Mouse (Mus musculus): ENCODE results near the gene Anks1b. TPM values are rescaled to one million over a fixed set of nuclear protein-coding genes. Genes with fewer than 3 reads are reported as not detected.
A peak's percentile ranks its signal among the peaks of the same experiment; 100 is the strongest.

Gene Anks1b
- polyA plus RNA-seq, 1 experiment from 2014 or later: 52.2 TPM

DNA sequence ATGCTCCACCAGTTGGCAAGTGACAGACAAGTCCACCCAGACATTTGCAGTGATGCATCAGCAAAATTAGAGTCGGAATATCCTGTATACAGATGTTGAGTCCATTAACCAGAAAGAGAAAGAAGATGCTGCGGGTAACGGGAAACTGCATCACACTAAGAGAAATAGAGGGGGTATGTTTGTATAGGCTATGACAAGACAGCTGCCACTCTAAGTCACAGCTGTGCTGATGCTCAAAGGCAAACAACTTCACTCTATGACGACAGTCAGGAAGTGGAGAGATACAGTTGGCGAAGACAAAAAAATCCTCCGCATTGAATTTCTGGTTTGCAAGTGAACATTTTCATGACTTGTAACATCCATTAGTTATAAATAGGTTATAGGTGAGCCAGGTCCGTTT lies 897.7 kb downstream of the Anks1b start:
- Histone ChIP-seq H3K9ac (no peak overlapping the region), H3K27me3 (no peaks in the 10 kb centered on the region), H3K4me1 (replicated peaks) (peaks cover 32% of the 10 kb centered on the region), H3K4me2 (peak overlapping the region; percentile 32), H3K27ac (peak overlapping the region; percentile 66), H3K36me3 (no peaks in the 10 kb centered on the region), H3K9me3 (no peaks in the 10 kb centered on the region), H3K4me3 (no peak overlapping the region)
- ATAC-seq (ENCODE audit: low FRiP score): peak; percentile 44; the same call in 1 of the 2 replicates
- WGBS: 45% methylated on average over 7 of the region's 7 CpGs

DNA sequence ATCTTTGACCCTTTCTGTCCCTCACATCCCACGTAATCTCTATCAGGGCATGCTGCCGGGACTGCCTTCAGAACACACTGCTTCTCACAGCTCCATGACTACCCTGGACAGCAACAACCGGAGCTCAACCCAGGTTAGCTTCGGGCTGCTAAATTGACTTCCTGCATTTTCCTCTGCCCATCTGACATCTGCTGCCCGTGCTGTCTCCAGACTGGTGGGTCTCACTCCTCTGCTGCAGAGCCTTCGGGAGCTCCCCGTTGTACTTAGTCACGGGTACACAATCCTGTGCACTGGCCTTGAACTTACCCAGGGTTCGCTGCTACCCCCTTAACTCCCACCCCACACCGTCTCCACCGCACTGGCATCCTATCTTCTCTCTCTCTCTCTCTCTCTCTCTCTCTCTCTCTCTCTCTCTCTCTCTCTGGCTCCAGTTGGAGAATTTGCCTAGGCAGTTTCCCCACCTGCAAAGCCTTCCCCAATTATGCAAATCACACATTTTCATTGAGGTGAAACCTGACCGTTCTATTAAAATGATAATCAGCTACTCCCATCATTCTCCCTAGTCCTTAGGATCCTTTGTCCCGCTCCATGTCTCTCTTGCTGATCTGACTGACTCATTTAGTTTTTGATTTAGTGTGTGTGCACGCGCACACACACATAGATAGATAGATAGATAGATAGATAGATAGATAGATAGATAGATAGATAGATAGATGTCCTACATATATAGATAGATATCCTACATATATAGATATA lies 898.3 kb downstream of the Anks1b start:
- no peak overlapping the region for H3K4me3 ChIP-seq
- no peaks in the 10 kb centered on the region for H3K27me3 ChIP-seq
- 4% methylated on average over 15 of the region's 15 CpGs for WGBS
- peaks cover 32% of the 10 kb centered on the region for H3K4me1 ChIP-seq (replicated peaks)
- ATAC-seq (ENCODE audit: low FRiP score): peak; percentile 72
- no peaks in the 10 kb centered on the region for H3K36me3 ChIP-seq
- H3K9me3 ChIP-seq: no peaks in the 10 kb centered on the region
- peak overlapping the region; percentile 32 for H3K4me2 ChIP-seq
- H3K27ac ChIP-seq: peak overlapping the region; percentile 66
- peak overlapping the region; percentile 21; the same call in 1 of the 2 replicates for H3K9ac ChIP-seq

DNA sequence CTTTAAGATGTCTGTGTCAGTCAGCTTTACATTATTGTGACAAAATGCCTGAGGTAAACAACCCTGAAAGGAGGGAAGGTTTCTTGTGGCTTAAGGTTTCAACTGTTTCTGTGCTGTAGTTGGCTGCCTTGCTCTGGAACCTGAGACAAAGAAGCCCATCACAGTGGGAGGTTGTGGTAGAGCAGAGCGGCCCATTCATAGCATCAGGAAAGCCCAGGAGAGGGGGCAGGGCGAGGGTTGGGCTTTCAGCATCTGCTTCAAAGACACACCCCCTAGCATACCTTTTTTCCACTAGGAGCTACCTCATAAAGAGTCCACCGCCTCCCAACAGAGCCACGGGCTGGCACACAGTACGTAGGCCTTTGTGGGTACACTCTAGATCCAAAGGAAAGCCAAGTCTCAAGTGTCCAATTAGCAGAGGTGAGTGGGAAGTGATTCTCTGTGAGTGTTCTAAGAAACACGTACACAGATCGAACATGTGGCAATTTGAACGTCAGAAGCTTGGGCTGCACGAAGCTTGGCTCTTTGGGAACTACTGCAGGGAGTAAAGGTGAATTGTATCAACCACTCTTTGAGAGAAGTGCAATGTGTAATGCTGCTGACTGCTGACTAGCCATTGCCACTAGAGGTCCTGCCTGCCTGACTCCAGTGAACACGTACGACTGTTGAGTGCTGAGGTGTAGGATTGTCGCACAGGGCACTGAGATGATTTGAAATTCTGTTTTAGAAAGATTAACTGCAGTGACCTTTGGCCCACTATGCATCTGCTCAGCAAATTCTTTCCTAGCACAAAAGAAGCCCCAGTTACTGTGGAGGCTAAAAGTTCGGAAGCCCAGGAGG lies 906.5 kb downstream of the Anks1b start:
- Histone ChIP-seq H3K4me2 (no peak overlapping the region), H3K27me3 (no peaks in the 10 kb centered on the region), H3K36me3 (no peaks in the 10 kb centered on the region), H3K4me1 (replicated peaks) (no peaks in the 10 kb centered on the region), H3K9ac (no peak overlapping the region), H3K4me3 (no peak overlapping the region), H3K9me3 (no peaks in the 10 kb centered on the region), H3K27ac (no peak overlapping the region)
- no peak for ATAC-seq (ENCODE audit: low FRiP score)
- 54% methylated on average over 13 of the region's 13 CpGs for WGBS

DNA sequence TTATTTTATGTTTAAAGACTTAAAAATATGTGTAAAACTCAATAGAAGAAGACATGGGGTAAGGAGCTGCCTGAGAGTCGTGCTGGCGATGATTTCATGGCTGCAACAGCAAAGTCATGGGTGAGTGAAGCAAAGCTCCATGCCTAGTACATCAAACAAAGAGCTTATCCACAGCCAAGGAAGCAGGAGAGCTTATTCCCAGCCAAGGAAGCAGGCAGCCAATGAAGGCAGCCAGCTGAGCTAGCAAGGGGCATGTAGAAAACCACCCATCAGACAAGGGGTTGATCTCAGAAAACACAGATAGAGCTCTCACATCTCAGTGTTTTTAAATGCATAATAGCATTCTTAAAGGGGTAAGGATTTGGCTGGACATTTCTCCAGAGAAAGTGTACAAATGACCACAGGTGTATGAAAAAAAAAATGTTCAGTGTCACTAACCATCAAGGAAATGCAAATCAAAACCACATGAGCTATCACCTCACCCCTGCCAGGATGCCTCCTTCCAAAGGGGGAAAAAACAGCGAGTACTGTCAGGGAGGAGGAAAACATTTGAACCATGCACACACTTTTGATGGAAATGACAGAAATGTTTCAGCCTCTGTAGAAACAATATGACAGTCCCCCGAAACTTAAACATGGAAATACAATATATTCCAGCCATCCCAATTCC lies 911.8 kb downstream of the Anks1b start:
- Histone ChIP-seq H3K4me1 (replicated peaks) (no peaks in the 10 kb centered on the region), H3K4me3 (no peak overlapping the region), H3K9ac (no peak overlapping the region), H3K4me2 (no peak overlapping the region), H3K36me3 (no peaks in the 10 kb centered on the region), H3K27me3 (no peaks in the 10 kb centered on the region), H3K27ac (no peak overlapping the region), H3K9me3 (no peaks in the 10 kb centered on the region)
- WGBS: 74% methylated on average over 4 of the region's 4 CpGs
- ATAC-seq (ENCODE audit: low FRiP score): no peak

DNA sequence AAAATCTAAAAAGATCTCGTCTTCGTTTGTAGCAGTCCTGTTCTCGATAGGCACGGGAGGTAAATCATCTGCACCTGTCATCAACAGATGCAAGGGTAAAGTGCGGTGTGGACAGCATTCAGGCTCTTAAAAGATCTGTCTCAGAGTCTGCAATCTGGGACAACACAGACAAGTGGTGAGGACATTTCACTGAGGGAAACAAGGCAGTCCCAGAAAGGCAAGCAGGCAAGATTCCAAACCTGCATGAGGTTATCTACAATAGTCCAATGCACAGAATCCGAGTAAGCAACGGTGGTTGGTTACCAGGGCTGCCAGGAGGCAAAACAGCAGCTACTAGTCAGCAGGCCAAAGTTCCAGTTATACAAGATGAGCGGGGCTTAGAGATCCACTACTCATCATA lies 912.4 kb downstream of the Anks1b start:
- WGBS: 89% methylated on average over 8 of the region's 8 CpGs
- H3K36me3 ChIP-seq: no peaks in the 10 kb centered on the region
- H3K4me3 ChIP-seq: no peak overlapping the region

DNA sequence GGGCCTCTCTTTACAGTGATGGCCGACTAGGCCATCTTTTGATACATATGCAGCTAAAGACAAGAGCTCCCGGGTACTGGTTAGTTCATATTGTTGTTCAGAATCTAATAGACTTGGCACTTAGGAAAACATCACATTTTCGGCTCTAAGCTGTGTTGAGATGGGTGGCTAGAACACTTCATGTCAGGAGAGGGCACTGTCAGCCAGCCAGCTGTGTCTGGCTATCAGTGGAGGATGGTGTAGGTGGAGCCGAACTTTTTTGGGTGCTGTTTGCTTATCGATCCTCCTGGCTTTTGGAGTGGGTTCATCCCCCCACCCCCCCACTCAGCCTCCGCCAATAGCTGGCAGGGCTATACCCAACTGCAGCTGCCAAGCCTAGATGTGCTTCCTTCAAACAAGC lies 929.8 kb downstream of the Anks1b start:
- Histone ChIP-seq H3K27me3 (no peaks in the 10 kb centered on the region), H3K4me2 (no peak overlapping the region), H3K4me3 (no peak overlapping the region), H3K36me3 (no peaks in the 10 kb centered on the region), H3K9ac (no peak overlapping the region), H3K4me1 (replicated peaks) (no peaks in the 10 kb centered on the region; the same call in 1 of the 2 replicates), H3K27ac (no peak overlapping the region), H3K9me3 (no peaks in the 10 kb centered on the region)
- 49% methylated on average over 6 of the region's 6 CpGs for WGBS
- ATAC-seq (ENCODE audit: low FRiP score): no peak

More for the DNA sequence above, 912.4 kb downstream of the Anks1b start:
- Histone ChIP-seq H3K9ac (no peak overlapping the region), H3K27ac (no peak overlapping the region), H3K4me2 (no peak overlapping the region), H3K27me3 (no peaks in the 10 kb centered on the region), H3K4me1 (replicated peaks) (no peaks in the 10 kb centered on the region), H3K9me3 (no peaks in the 10 kb centered on the region)
- ATAC-seq (ENCODE audit: low FRiP score): no peak

DNA sequence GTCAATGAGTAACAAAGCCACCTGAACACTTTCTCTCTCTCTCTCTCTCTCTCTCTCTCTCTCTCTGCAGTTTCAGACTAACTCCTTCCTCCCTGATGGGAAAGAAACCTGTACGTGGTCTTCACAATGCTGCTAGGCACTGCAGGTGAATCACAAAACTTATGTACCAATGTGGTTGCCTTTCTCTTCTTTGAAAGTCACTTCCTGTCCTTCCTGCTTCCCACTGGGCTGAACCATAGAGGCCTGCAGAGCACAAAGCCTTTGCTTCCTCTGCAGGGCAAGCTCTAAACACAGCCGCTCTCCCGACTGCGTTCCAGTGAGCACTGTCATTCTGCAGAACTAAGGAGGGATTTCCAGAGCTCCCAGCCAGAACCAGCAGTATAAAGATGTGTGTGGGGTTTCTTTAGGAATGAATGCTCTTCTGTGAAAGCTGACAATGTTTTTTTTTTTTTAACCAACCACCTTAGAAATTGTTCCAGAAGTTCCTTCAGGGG lies 931.3 kb downstream of the Anks1b start:
- Histone ChIP-seq H3K4me2 (no peak overlapping the region), H3K4me1 (replicated peaks) (no peaks in the 10 kb centered on the region; the same call in none of the 2 replicates), H3K9me3 (no peaks in the 10 kb centered on the region), H3K9ac (no peak overlapping the region), H3K36me3 (no peaks in the 10 kb centered on the region), H3K27ac (no peak overlapping the region), H3K4me3 (no peak overlapping the region), H3K27me3 (no peaks in the 10 kb centered on the region)
- no peak for ATAC-seq (ENCODE audit: low FRiP score)
- WGBS: 10% methylated on average over 4 of the region's 4 CpGs

DNA sequence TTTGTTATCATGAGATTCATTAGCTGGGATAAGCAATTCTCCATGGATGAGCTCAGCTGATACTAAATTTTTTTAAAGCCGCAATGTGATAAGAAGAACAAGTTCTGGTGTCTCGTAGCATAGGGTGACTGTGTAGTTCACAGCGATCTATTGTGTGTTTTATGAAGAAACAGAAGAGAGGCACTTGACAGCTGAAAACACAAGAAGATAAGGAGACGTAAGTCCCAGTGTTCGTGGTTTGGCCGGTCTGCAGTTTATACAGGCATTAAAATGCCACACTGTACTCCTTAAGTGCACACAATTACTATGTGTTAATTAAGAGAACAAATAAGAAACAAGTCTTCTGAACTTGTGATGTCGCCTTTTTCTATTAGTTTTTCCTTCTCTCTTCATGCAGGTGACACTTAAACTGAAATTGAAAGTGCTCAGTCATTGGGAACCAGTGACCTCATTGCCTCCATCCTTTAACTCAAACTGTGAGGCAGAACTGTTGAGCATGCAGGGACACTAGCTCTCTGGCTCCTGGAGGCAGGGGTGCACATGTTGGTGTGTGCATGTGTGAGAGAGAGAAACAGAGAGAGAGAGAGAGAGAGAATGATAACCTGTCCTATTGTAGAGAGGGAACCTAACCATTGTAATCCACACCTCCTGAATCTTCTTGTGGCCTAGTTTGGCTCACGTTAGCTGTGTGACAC lies 935.5 kb downstream of the Anks1b start:
- Histone ChIP-seq H3K27ac (no peak overlapping the region), H3K9ac (no peak overlapping the region), H3K27me3 (no peaks in the 10 kb centered on the region), H3K9me3 (no peaks in the 10 kb centered on the region), H3K36me3 (no peaks in the 10 kb centered on the region), H3K4me2 (no peak overlapping the region), H3K4me3 (no peak overlapping the region), H3K4me1 (replicated peaks) (peaks cover 18% of the 10 kb centered on the region)
- WGBS: 83% methylated on average over 8 of the region's 8 CpGs
- no peak for ATAC-seq (ENCODE audit: low FRiP score)

DNA sequence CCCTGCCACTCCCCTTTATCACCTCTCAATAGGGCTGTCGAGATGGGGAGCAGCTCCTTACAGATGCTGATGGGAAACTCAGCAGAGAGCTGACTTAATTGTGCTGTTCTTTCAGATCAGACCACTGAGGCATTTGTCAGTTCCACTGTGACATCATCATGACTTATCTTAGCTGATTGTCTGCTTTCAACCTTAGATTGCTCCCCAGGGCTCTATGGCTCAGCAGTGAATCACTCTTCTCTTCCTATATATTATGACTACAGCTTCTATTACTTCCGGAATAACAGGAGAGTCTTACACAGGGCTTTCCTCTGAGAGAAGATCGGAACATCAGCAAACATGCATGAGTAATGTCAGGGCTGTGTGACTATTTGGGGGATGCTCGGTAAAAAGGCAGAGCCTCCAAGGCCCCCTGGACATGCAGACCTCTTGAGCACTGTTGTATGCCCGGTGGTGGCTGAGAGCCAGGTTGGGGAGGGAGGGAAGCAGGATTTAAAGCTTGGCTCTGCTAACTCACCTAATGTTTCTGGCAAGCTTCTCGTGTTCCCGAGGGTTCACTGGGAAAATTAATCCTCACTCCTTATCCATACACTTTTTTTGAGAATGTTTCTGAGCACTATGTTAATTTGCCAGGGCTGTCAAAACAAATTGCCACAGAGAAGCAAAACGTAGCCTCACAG lies 936.7 kb downstream of the Anks1b start:
- 22% methylated on average over 8 of the region's 8 CpGs for WGBS
- Histone ChIP-seq H3K27ac (no peak overlapping the region), H3K27me3 (no peaks in the 10 kb centered on the region), H3K4me3 (no peak overlapping the region), H3K9me3 (no peaks in the 10 kb centered on the region), H3K4me2 (no peak overlapping the region), H3K36me3 (no peaks in the 10 kb centered on the region), H3K4me1 (replicated peaks) (peaks cover 27% of the 10 kb centered on the region), H3K9ac (no peak overlapping the region)
- ATAC-seq (ENCODE audit: low FRiP score): no peak

DNA sequence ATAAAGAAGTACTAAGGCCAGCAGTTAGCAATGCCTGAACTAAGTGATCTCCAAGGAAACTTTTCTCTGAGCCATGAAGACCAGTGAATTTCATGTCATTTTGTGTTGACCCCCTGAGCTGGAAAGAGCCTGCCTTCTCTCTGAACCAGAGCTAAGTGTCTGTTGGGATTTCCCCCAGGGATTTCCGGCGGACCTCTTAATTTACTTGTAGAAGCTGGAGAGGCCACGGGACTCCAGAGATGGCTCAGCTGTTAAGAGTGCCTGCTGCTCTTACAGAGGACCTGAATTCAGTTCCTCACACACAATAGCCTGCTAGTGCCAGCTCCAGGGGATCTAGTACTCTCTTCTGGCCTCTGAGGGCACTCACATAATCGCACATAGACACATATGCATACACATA lies 938.1 kb downstream of the Anks1b start:
- 56% methylated on average over 4 of the region's 4 CpGs for WGBS

DNA sequence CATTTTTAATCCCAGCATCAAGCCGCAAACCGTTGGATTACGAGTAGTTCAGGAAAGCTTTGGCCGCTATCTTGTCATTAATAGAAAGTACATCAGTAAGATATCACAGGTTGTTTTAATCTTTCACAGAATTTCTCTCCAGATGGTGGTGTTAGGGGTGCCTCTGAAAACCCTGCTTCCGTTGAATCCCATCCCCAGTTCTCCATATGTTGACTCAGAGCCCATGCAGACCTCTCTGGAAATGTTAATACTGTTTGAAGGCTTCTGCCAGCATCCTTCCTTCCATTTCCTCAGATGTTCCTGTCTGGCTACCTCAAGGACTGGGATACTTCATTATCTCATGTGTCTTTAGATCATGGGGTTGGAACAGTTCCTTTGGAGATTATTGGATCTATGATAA lies 940.0 kb downstream of the Anks1b start:
- no peaks in the 10 kb centered on the region for H3K36me3 ChIP-seq
- WGBS: 94% methylated on average over 5 of the region's 5 CpGs
- ATAC-seq (ENCODE audit: low FRiP score): no peak
- no peaks in the 10 kb centered on the region for H3K9me3 ChIP-seq
- H3K4me2 ChIP-seq: no peak overlapping the region
- H3K4me1 ChIP-seq (replicated peaks): peaks cover 43% of the 10 kb centered on the region
- no peak overlapping the region for H3K4me3 ChIP-seq
- no peak overlapping the region for H3K9ac ChIP-seq
- H3K27me3 ChIP-seq: no peaks in the 10 kb centered on the region
- no peak overlapping the region for H3K27ac ChIP-seq

More for the DNA sequence above, 938.1 kb downstream of the Anks1b start:
- Histone ChIP-seq H3K27me3 (no peaks in the 10 kb centered on the region), H3K4me2 (no peak overlapping the region), H3K36me3 (no peaks in the 10 kb centered on the region), H3K4me3 (no peak overlapping the region), H3K4me1 (replicated peaks) (peaks cover 33% of the 10 kb centered on the region), H3K9ac (no peak overlapping the region), H3K27ac (0 out of 2 replicates have a peak overlapping the region, but pooled peaks have one; percentile 1), H3K9me3 (no peaks in the 10 kb centered on the region)
- no peak for ATAC-seq (ENCODE audit: low FRiP score)

All from hindbrain, embryonic 13.5 days (tissue).